16 mouse cellular contexts compared by ENCODE assay signal in genomic region chr19:58316474-58316873, GRCm38 (mm10).
A peak's percentile ranks its signal among the peaks of the same experiment; 100 is the strongest.
DNase-seq lines count a peak whose midpoint lies in the region; ATAC-seq and TF ChIP-seq lines count a peak whose summit lies in the region.
"Had no signal": no experiment of that assay in that cellular context is flagged by ENCODE, and none has a peak within 500 bp of the region (broad histone marks: within the 10 kb centered on the region; RNA-seq: fewer than 3 reads in every experiment).

No protein-coding gene starts in this region.

- no peaks in the 10 kb centered on the region for H3K27me3 ChIP-seq in embryonic facial prominence, embryonic 14.5 days (replicated peaks; ENCODE audit: control insufficient read depth, insufficient read depth, low read length)
- H3K27me3 ChIP-seq in embryonic facial prominence, embryonic 10.5 days (replicated peaks; ENCODE audit: low read depth, poor library complexity, severe bottlenecking): no peaks in the 10 kb centered on the region
- H3K27me3 ChIP-seq in kidney, adult 2 months (replicated peaks; ENCODE audit: control insufficient read depth, insufficient read depth, low read length): no peaks in the 10 kb centered on the region
- H3K27me3 ChIP-seq: embryonic facial prominence, embryonic 12.5 days; hindbrain, embryonic 12.5 days; liver, embryonic 12.5 days had no signal

- DNase-seq in embryonic facial prominence, embryonic 14.5 days (ENCODE audit: low spot score): no peak
- DNase-seq in embryonic facial prominence, embryonic 10.5 days (ENCODE audit: low spot score): no peak
- peak; percentile 42 to 45 for DNase-seq in kidney, postnatal 4 days
- no peak for DNase-seq in kidney, adult 2 months
- peak; percentile 77 for DNase-seq in right cerebral cortex, postnatal 4 days
- DNase-seq in right cerebral cortex, postnatal 25 days: no peak
- peak; percentile 41 to 60 for DNase-seq in layer of hippocampus, postnatal 36 days
- no peak for DNase-seq in ovary, postnatal 10 days (ENCODE audit: low spot score)
- DNase-seq: adrenal gland, adult 2 months; thymus, adult 18-20 months had no signal

- H3K4me3 ChIP-seq in embryonic facial prominence, embryonic 14.5 days (ENCODE audit: low read depth, low read length): no peak overlapping the region
- no peak overlapping the region for H3K4me3 ChIP-seq in embryonic facial prominence, embryonic 10.5 days
- H3K4me3 ChIP-seq in kidney, adult 2 months (ENCODE audit: insufficient read depth, low read depth, low read length): no peak overlapping the region
- H3K4me3 ChIP-seq: embryonic facial prominence, embryonic 12.5 days; hindbrain, embryonic 12.5 days; limb, embryonic 10.5 days; liver, embryonic 12.5 days had no signal

- TF ChIP-seq POLR2A in kidney, adult 2 months (IDR thresholded peaks at IDR 0.05; ENCODE audit: low read depth, low read length): no peak

- no peak overlapping the region for H3K9ac ChIP-seq in embryonic facial prominence, embryonic 14.5 days (ENCODE audit: low read depth, low read length)
- H3K9ac ChIP-seq: embryonic facial prominence, embryonic 12.5 days; hindbrain, embryonic 12.5 days; liver, embryonic 12.5 days had no signal

- no peak overlapping the region for H3K27ac ChIP-seq in embryonic facial prominence, embryonic 14.5 days (replicated peaks; ENCODE audit: low read depth, low read length)
- H3K27ac ChIP-seq in embryonic facial prominence, embryonic 10.5 days (replicated peaks): no peak overlapping the region
- no peak overlapping the region for H3K27ac ChIP-seq in kidney, adult 2 months (ENCODE audit: insufficient read depth, low read depth, low read length)
- H3K27ac ChIP-seq: embryonic facial prominence, embryonic 12.5 days; hindbrain, embryonic 12.5 days; limb, embryonic 10.5 days; liver, embryonic 12.5 days had no signal

- no peaks in the 10 kb centered on the region for H3K4me1 ChIP-seq in embryonic facial prominence, embryonic 14.5 days (ENCODE audit: control insufficient read depth, insufficient read depth, low read length)
- peaks cover 11% of the 10 kb centered on the region for H3K4me1 ChIP-seq in embryonic facial prominence, embryonic 10.5 days
- H3K4me1 ChIP-seq in kidney, adult 2 months (ENCODE audit: control insufficient read depth, insufficient read depth, low read length): no peaks in the 10 kb centered on the region
- H3K4me1 ChIP-seq: embryonic facial prominence, embryonic 12.5 days; liver, embryonic 12.5 days had no signal

- 54% methylated on average over 5 of the region's 5 CpGs for WGBS in embryonic facial prominence, embryonic 14.5 days
- 82% methylated on average over 5 of the region's 5 CpGs for WGBS in embryonic facial prominence, embryonic 10.5 days
- WGBS in kidney, adult 2 months: 64% methylated on average over 5 of the region's 5 CpGs

- ATAC-seq in embryonic facial prominence, embryonic 14.5 days (ENCODE audit: low read depth): 0 out of 2 replicates have a peak, but pooled peaks have one; percentile 53
- ATAC-seq: intestine, postnatal 0 days; liver, embryonic 12.5 days; lung, postnatal 0 days had no signal

- H3K9me3 ChIP-seq in embryonic facial prominence, embryonic 14.5 days (ENCODE audit: control insufficient read depth, low read length): peaks cover 8% of the 10 kb centered on the region
- H3K9me3 ChIP-seq in embryonic facial prominence, embryonic 10.5 days: peaks cover 31% of the 10 kb centered on the region

- no peak overlapping the region for H3K4me2 ChIP-seq in embryonic facial prominence, embryonic 14.5 days (ENCODE audit: low read depth, low read length)
- H3K4me2 ChIP-seq: embryonic facial prominence, embryonic 12.5 days; hindbrain, embryonic 12.5 days; liver, embryonic 12.5 days had no signal

- TF ChIP-seq CTCF in kidney, adult 2 months (conservative IDR thresholded peaks at IDR 0.05; ENCODE audit: insufficient read depth, insufficient read length, low read depth, low read length): no peak

- no peaks in the 10 kb centered on the region for H3K36me3 ChIP-seq in embryonic facial prominence, embryonic 14.5 days (ENCODE audit: control insufficient read depth, insufficient read depth, low read length)
- peaks cover 10% of the 10 kb centered on the region for H3K36me3 ChIP-seq in embryonic facial prominence, embryonic 10.5 days (replicated peaks)
- H3K36me3 ChIP-seq in kidney, adult 2 months (ENCODE audit: control insufficient read depth, insufficient read depth, low read length): no peaks in the 10 kb centered on the region
- H3K36me3 ChIP-seq: embryonic facial prominence, embryonic 12.5 days; limb, embryonic 10.5 days; liver, embryonic 12.5 days had no signal

Comparison
In these comparisons a context has a peak if more than half of its experiments do, and no peak if none do; other contexts are left out.
1. DNase-seq: peak in kidney, postnatal 4 days (2 of 2), right cerebral cortex, postnatal 4 days (single experiment) and layer of hippocampus, postnatal 36 days (2 of 2); none in embryonic facial prominence, embryonic 14.5 days (single experiment), embryonic facial prominence, embryonic 10.5 days (single experiment), kidney, adult 2 months (single experiment), right cerebral cortex, postnatal 25 days (single experiment) and ovary, postnatal 10 days (single experiment).